Mouse (Mus musculus): ENCODE measurements at regions not wholly inside any gene's neighbourhood (a gene's known extent, or its start where the extent isn't known, plus 50 kb on each side); places are given as distances from the start of the nearest gene placed in this dataset.

DNA sequence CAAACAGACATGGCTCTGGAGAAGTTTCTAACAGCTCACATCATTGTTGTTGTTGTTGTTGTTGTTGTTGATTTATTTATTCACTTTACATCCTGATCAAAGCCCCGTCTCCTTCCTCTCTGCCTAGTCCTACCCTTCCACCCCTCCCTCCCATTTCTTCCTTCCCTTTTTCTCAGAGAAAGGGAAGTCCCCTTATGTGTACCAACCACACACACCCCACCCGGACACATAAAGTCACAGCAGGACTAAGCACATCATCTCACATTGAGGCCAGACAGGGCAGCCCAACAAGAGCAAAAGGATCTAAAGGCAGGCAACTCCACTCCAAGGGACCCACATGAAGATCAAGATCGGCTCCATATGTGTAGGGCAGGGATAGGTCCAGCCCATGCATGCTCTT lies 130.1 kb upstream of the Cdyl start:
- TF ChIP-seq CTCF (IDR thresholded peaks at IDR 0.05; ENCODE audit: borderline replicate concordance, control insufficient read depth, extremely low read depth, insufficient read depth, low read length, poor library complexity): no peak
- TF ChIP-seq POLR2A (IDR thresholded peaks at IDR 0.05; ENCODE audit: control insufficient read depth, extremely low read depth, insufficient read depth, low read length, poor library complexity): no peak

All from thymus, adult 2 months (tissue).